Mouse (Mus musculus) left cerebral cortex, adult 2 months (tissue): ENCODE measurements around the gene Gm156. TPM values are rescaled to one million over a fixed set of nuclear protein-coding genes. Genes with fewer than 3 reads are reported as not detected.
"Not testable (repeated sequence)": the region's sequence is repeated elsewhere in the genome, so short reads cannot be mapped to it uniquely, and the experiment has no call there.

ENCODE experiments used
- DNase-seq, 2 experiments: peaks; one replicate each; pipeline ENCODE4 v3.0.0; 2021 to 2022; ENCODE audit warnings: low spot score in 2 of 2, mixed read lengths in 1 of 2; ENCODE audit errors: extremely low spot score in 1 of 2
- H3K27ac ChIP-seq: fragments of 200-600 bp; 2 replicates; pipeline ENCODE4 v1.8.1; 2022
- H3K4me3 ChIP-seq: fragments of 200-600 bp; 2 replicates; pipeline ENCODE4 v1.8.1; 2022
- CTCF ChIP-seq: fragments of 200-600 bp; IDR thresholded peaks from 2 replicates; pipeline ENCODE4 v1.8.1; 2022; ENCODE audit warnings: antibody characterized with exemption, mild to moderate bottlenecking, moderate library complexity
- intact Hi-C: fragments of 180-260 bp; cut with DNase I; formaldehyde crosslinking; loops from one replicate; pipeline ENCODE4 v1.15.1; 2025
- long read RNA-seq, 2 experiments: library from polyadenylated mRNA; stranded (forward); transcript quantifications; one replicate each; pipeline ENCODE4 v2.0.0; 2021; ENCODE audit warnings: borderline mapping rate in 2 of 2
- total RNA-seq, 2 experiments: library from RNA; stranded (reverse); gene quantifications; 2 replicates each; pipeline ENCODE4 v1.2.3; 2021

The Gm156 gene
- total RNA-seq = not detected
- long read RNA-seq, experiment 1 = 0 reads
- long read RNA-seq, experiment 2 = 0 reads

- DNase-seq, H3K27ac ChIP-seq, H3K4me3 ChIP-seq, intact Hi-C loops: not testable (repeated sequence)
Observed at GRCm38 (mm10) chr6:129784170-129784569, at the start of gene Gm156. TSS of gene Gm156 (minus strand) at chr6:129784270.

- TF ChIP-seq CTCF = peak; percentile 31
- DNase-seq = no peak
- intact Hi-C loops = no loop called here
Observed at GRCm38 (mm10) chr6:129825559-129825958, 41.5 kb upstream of the Gm156 start.

GRCm38 (mm10) chr6:129824004-129824403, 39.9 kb upstream of the Gm156 start:
- no peak for TF ChIP-seq CTCF
- intact Hi-C loops = no loop called here

More at GRCm38 (mm10) chr6:129825559-129825958, 41.5 kb upstream of the Gm156 start:
- Histone ChIP-seq H3K4me3 (no peak overlapping the region), H3K27ac (no peak overlapping the region)

GRCm38 (mm10) chr6:129817731-129818130, 33.7 kb upstream of the Gm156 start:
- Histone ChIP-seq H3K27ac (no peak overlapping the region), H3K4me3 (no peak overlapping the region)
- intact Hi-C loops = no loop called here
- DNase-seq = no peak
- no peak for TF ChIP-seq CTCF

More at GRCm38 (mm10) chr6:129824004-129824403, 39.9 kb upstream of the Gm156 start:
- H3K4me3 ChIP-seq = no peak overlapping the region
- DNase-seq = no peak
- H3K27ac ChIP-seq = no peak overlapping the region

GRCm38 (mm10) chr6:129747654-129748032, 36.4 kb downstream of the Gm156 start:
- Histone ChIP-seq H3K4me3 (no peak overlapping the region), H3K27ac (no peak overlapping the region)
- intact Hi-C loops = no loop called here
- DNase-seq = no peak
- no peak for TF ChIP-seq CTCF

GRCm38 (mm10) chr6:129747016-129747653, 36.9 kb downstream of the Gm156 start:
- H3K27ac ChIP-seq = no peak overlapping the region
- no peak for TF ChIP-seq CTCF
- intact Hi-C loops = no loop called here
- H3K4me3 ChIP-seq = no peak overlapping the region
- no peak for DNase-seq

GRCm38 (mm10) chr6:129746151-129746550, 37.9 kb downstream of the Gm156 start:
- no peak for DNase-seq
- no peak for TF ChIP-seq CTCF
- no peak overlapping the region for H3K4me3 ChIP-seq
- intact Hi-C loops = no loop called here
- no peak overlapping the region for H3K27ac ChIP-seq

- TF ChIP-seq CTCF = no peak
- intact Hi-C loops = no loop called here
- no peak for DNase-seq
- no peak within 1 kb of the TSS for H3K4me3 ChIP-seq
- H3K27ac ChIP-seq = no peak within 1 kb of the TSS
Observed at GRCm38 (mm10) chr6:129740069-129740721, 43.9 kb downstream of the Gm156 start, which contains the start of gene Klri2. TSS of gene Klri2 (minus strand) at chr6:129740484.

GRCm38 (mm10) chr6:129736414-129736813, 47.7 kb downstream of the Gm156 start:
- intact Hi-C loops = no loop called here
- DNase-seq = no peak
- Histone ChIP-seq H3K4me3 (no peak overlapping the region), H3K27ac (no peak overlapping the region)
- no peak for TF ChIP-seq CTCF

GRCm38 (mm10) chr6:129727237-129727636, 56.8 kb downstream of the Gm156 start:
- no peak for TF ChIP-seq CTCF

GRCm38 (mm10) chr6:129721390-129721789, 62.7 kb downstream of the Gm156 start:
- H3K27ac ChIP-seq = no peak overlapping the region
- H3K4me3 ChIP-seq = no peak overlapping the region
- intact Hi-C loops = no loop called here
- no peak for TF ChIP-seq CTCF
- DNase-seq = no peak

More at GRCm38 (mm10) chr6:129727237-129727636, 56.8 kb downstream of the Gm156 start:
- no peak overlapping the region for H3K4me3 ChIP-seq
- DNase-seq = no peak
- no peak overlapping the region for H3K27ac ChIP-seq
- intact Hi-C loops = no loop called here

- intact Hi-C loops = no loop called here
- no peak for DNase-seq
- Histone ChIP-seq H3K4me3 (no peak overlapping the region), H3K27ac (no peak overlapping the region)
- TF ChIP-seq CTCF = no peak
Observed at GRCm38 (mm10) chr6:129720487-129720886, 63.6 kb downstream of the Gm156 start.
